Mouse (Mus musculus): Measurements from ENCODE around the gene Wfdc15b. TPM values are rescaled to one million over a fixed set of nuclear protein-coding genes. Genes with fewer than 3 reads are reported as not detected.

The Wfdc15b gene
- total RNA-seq, 2 experiments from 2014 or later = not detected

DNA sequence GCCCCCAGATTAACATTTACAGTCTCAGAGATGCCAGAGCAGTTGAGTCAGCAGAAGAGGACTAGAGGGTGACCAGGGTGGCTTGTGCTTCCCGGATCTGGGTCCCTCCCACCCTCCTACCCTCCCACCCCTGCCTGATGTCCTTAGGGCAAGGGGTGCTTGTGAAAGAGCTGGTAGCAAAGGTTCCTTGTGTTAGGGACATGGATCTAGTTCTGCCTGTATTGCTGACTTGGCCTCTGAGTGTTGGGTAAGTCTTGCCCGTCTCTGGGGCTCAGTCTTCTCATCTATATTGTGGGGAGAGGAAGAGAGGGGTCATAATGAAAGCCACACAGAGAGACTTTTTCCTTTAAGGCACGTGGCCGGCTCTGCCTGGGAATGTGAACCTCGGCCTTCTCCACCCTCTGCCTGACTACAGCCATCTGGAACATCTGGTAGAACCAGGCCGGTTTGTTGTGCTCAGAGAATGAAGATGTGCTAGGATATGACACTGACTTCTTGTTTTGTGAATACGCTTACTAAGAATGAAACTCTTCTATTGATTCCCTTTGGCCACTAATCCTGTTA is 38.7 kb downstream of the Wfdc15b start, which contains the start of gene Wfdc5:
Gene Wfdc5, minus strand, starts transcription at position 51 of the 564 bp plus-strand sequence.
- no peak for ATAC-seq (replicated peaks; ENCODE audit: low FRiP score, low TSS enrichment, poor library complexity, severe bottlenecking)

DNA sequence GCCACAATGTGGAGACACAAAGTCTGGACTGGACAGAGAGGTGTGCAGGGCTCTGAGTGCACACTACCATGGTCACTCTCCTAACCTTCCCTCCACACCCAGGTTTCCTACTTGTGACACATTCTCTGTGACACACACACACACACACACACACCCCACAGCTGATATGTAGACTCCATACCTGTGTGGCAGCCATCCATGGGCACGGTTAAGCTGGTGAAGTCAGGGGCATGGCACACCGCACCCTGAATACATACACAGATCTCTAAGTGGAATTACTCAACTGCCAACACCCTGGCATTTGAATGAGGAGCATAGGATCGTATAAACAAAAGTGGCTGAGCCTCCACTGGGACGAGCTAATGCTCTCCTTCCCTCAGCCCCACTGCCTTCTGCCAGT is 40.7 kb downstream of the Wfdc15b start:
- ATAC-seq (replicated peaks; ENCODE audit: low FRiP score, low TSS enrichment, poor library complexity, severe bottlenecking) = no peak

DNA sequence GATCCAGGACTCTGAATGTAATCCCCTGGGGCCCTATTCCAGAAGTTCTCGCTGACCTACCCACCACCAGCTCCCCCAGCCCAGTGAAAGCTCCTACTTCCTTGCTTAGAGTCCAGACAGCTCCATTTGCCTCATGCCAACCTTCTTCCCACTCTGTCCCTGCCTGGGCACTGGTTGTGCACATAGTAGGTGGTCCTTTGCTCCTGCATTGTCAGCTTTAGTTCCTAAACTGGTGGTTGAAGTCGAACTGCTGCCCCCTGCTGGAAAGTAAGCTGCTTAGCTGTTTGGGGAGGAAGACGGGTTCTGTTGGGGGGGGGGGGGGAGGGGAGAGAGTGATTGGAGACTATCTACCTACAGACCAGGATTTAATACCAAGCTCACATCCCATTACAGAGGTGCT is 41.3 kb downstream of the Wfdc15b start:
- no peak for ATAC-seq (replicated peaks; ENCODE audit: low FRiP score, low TSS enrichment, poor library complexity, severe bottlenecking)

DNA sequence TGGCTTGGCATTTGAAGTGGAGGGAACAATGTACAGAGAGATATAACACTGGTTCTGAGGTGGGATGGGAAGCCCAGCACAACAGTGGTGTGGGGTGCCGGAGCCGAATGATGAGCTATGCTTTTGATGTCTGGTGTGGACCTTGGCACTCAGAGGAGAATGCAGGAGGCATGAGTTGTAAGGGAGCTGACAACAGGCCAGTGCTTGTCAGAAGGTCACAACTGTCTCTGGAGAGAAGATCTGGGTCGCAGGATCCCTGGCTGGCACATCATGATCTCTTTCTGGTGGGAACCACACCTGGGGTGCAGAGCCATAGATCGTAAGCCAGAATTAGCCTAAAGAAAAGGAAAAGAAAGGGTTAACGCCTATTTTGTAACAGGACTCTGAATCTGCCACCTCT is 43.6 kb downstream of the Wfdc15b start:
- no peak for ATAC-seq (replicated peaks; ENCODE audit: low FRiP score, low TSS enrichment, poor library complexity, severe bottlenecking)

DNA sequence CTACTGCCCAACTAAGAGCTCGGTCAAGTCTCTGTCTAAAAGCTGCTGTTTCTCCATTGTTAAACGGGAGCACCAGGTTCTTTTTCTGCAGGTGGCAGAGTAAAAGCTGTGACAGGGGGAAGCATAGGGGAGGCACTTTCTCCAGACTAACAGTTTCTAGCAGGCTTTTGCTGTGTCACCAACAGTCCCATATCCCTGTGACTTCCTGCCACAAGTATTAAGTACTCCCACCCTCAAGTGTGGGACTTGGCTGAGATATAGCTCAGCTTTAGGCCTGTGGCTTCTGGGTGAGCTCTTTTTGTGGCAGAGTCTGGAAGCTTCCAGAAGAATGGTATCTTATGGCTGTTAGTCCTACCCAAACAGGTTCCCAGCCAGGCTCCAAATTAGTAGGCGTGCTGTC is 45.6 kb downstream of the Wfdc15b start:
- no peak for ATAC-seq (replicated peaks; ENCODE audit: low FRiP score, low TSS enrichment, poor library complexity, severe bottlenecking)

DNA sequence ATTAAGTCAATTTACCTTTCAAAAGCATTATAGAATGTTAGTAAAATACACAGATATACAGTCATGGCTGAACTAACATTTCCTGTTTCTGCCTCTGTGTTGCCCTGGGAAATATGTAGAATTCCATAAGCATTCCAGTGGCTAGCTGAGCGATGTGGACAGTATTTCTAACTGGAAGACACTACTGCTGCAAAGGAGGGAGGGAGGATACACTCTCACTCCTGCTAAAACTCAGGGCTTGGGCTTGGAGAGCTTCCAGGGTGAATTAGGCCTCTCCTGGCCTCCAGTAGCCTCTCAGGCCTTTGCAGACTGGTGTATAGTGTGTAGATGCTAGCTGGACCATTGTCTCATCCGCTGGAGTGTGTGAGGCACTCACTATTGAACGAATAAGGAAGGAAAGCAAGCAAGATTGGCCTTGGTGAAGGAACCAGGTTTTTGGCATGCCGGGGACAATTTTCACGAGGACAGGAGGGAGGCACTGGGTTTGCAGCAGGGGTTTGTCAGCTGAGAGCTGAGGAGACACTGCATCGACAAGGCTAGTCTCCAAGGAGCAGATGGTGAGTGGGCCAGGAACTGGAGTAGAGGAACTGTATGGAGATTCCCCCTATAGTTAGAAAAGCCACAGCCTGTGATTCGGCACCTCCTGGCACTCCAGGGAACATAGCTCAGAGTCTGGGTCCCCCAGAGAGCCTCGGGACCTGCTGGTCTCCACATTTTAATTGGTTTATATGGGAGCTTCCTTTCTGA is 46.6 kb downstream of the Wfdc15b start:
- no peak for ATAC-seq (replicated peaks; ENCODE audit: low FRiP score, low TSS enrichment, poor library complexity, severe bottlenecking)

DNA sequence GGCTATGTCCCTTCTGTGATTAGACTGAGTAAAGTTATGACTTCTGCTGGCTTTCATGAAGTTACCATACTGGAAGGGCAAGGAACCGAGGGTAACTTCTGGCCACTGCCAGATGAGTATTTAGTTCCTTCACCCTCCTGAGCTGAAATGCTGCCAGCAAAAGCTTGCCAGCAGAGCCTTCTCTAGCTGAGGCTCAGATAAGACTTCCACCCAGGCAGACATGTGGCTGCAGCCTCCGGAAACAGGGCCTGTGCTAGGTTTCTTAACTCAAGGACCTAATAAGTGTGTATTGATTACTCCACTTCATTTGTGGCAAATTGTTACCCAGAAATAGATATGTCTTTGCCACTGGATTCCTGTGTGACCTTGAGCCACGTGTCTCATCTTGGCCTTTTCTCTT is 48.1 kb downstream of the Wfdc15b start:
- peak; percentile 68 for ATAC-seq (replicated peaks; ENCODE audit: low FRiP score, low TSS enrichment, poor library complexity, severe bottlenecking)

DNA sequence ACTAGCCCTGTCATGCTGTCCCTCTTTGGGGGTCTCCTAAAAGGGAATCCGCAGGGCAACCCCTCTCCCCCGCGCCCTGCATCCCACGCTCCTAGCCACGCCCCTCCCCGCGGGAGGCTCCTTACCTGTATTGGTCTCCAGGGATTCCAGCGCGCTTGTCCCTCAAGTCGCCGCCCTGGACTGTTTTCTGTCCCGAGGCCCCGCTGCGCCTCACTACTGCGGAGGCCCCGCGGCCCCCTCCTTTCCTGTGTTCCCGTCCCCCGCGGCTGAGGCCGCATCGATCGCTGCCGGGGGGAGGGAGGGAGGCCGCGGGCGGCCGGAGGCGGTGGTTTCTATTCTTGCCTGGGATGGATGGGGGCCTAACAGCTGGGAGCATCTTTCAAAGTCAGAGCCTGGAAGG is 50.6 kb downstream of the Wfdc15b start, which contains the start of gene Kcns1:
Gene Kcns1, minus strand, starts transcription at position 212 of the 400 bp plus-strand sequence.
- no peak for ATAC-seq (replicated peaks; ENCODE audit: low FRiP score, low TSS enrichment, poor library complexity, severe bottlenecking)

DNA sequence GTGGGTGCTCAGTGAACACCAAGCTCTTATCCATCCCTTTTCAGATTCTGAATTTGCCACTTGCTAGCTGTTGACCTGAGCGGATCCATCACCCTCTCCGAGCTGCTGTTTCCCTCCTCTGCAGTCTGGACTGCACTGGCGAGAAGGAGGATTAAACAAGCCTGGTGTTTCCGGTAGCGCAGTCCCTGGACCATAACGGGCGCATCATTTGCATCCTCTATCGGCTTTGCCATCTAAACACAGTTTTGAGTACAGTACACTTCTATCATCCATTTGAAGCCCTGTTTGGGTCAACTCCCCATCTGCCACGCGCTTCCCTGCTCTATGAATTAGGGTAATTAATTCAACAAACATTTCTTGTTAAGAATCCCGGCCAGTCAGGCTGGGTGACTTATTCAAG is 51.1 kb downstream of the Wfdc15b start:
- ATAC-seq (replicated peaks; ENCODE audit: low FRiP score, low TSS enrichment, poor library complexity, severe bottlenecking) = no peak

DNA sequence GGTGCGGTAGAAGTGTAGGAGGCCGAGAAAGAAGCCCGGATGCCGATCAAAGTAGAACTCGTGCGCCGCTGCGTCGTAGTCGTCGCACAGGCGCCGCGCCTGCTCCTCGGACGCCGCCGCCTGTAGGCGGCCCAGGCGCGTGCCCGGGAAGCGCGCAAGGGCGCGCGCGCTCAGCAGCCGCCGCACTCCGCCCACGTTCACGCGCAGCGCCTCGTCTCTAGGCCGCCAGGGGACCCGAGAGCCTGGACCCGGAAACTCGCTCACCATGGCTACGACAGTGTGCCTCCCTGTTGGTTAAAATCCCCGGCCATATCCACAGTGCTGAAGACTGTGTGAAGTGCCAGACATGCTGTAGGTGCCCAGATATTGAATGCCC is 52.9 kb downstream of the Wfdc15b start:
- ATAC-seq (replicated peaks; ENCODE audit: low FRiP score, low TSS enrichment, poor library complexity, severe bottlenecking) = peak; percentile 34; the same call in 1 of the 2 replicates

DNA sequence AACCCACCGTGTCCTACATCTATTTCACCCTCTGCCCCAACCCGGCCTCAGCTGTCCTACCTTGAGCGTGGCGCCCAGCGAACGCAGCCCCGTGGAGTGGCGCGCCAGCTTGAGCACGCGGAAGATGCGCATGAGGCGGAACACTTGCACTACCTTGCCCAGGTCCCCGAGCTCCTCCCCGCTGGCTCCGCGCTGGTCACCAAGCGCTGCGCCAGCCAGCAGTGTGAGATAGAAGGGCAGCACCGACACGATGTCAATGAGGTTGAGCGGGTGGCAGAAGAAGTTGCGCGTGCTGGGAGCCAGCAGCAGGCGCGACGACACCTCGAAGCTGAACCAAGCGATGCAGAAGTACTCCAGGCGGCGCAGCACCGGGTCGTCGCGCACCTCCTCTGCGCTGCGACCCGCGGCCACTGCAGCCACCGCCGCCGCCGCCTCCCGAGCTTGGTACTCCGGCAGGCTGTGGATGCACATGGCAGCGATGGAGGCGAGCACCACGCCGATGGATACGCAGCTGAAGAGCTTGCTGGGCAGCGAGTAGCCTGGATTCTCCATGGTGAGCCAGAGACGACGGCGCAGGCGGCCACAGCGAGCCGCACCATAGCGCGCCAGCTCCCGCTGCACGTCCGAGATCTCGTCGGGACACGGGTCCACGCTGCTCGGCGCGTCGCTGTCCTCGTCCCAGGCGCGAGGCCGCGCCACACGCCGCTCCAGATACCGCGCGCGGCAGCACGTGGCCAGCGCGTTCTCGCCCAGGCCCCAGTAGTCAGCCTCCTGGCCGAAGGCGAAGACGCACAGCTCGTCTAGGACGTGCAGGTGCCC is 53.5 kb downstream of the Wfdc15b start:
- ATAC-seq (replicated peaks; ENCODE audit: low FRiP score, low TSS enrichment, poor library complexity, severe bottlenecking) = 0 out of 2 replicates have a peak, but pooled peaks have one; percentile 16

DNA sequence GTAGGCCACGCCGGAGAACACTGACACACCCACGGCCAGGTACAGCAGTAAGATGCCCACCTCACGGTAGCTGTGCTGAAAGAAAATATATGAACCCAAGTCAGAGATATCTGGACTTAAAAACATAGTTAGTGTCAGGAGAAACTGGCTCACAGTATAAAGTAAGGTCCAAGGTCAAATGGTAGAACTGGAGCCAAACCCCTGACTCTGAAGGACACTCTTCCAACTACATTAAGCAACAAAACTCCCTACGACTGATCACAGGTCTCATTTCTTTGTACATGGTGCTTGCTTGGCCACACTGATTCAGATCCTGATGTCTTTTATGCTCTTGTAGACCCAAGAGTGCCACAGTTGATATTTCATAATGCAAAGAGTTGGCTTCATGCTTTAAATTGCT is 56.5 kb downstream of the Wfdc15b start:
- ATAC-seq (replicated peaks; ENCODE audit: low FRiP score, low TSS enrichment, poor library complexity, severe bottlenecking) = no peak

Other genes with a start within 250 kb of the Wfdc15b start
- 111 and 112 TPM in 2 replicates for gene Ywhab, start 226.7 kb downstream of the Wfdc15b start, total RNA-seq (2014; fragmentation: Nextera tagmentation)
- gene Ywhab, start 226.7 kb downstream of the Wfdc15b start, total RNA-seq (2017) = 54.1 and 60.2 TPM in 2 replicates
- gene Pabpc1l, start 196.2 kb downstream of the Wfdc15b start, total RNA-seq (2014; fragmentation: Nextera tagmentation) = 1.5 TPM in 1 of 2 replicates, not detected in the other
- not detected in 2 replicates for gene Pabpc1l, start 196.2 kb downstream of the Wfdc15b start, total RNA-seq (2017)
- gene Stk4, start 151.3 kb downstream of the Wfdc15b start, total RNA-seq (2014; fragmentation: Nextera tagmentation) = 72.5 and 74.3 TPM in 2 replicates
- gene Stk4, start 151.3 kb downstream of the Wfdc15b start, total RNA-seq (2017) = 76.5 and 137 TPM in 2 replicates
- 40.8 and 48.4 TPM in 2 replicates for gene Tomm34, start 150.5 kb downstream of the Wfdc15b start, total RNA-seq (2014; fragmentation: Nextera tagmentation)
- gene Tomm34, start 150.5 kb downstream of the Wfdc15b start, total RNA-seq (2017) = 33.5 and 38.5 TPM in 2 replicates
- 0.26 and 0.40 TPM in 2 replicates for gene Kcns1, start 50.5 kb downstream of the Wfdc15b start, total RNA-seq (2014; fragmentation: Nextera tagmentation)
- 0.88 and 2.2 TPM in 2 replicates for gene Kcns1, start 50.5 kb downstream of the Wfdc15b start, total RNA-seq (2017)
- not detected in 2 replicates for gene Wfdc5, start 38.9 kb downstream of the Wfdc15b start, total RNA-seq (2014; fragmentation: Nextera tagmentation)
- gene Wfdc5, start 38.9 kb downstream of the Wfdc15b start, total RNA-seq (2017) = not detected in 2 replicates
- not detected in 2 replicates for gene Wfdc12, start 31.1 kb downstream of the Wfdc15b start, total RNA-seq (2014; fragmentation: Nextera tagmentation)
- gene Wfdc12, start 31.1 kb downstream of the Wfdc15b start, total RNA-seq (2017) = not detected in 2 replicates
- gene Wfdc15a, start 21.5 kb downstream of the Wfdc15b start, total RNA-seq (2014; fragmentation: Nextera tagmentation) = not detected in 2 replicates
- not detected in 2 replicates for gene Wfdc15a, start 21.5 kb downstream of the Wfdc15b start, total RNA-seq (2017)
- not detected in 2 replicates for gene Svs2, start 16.8 kb upstream of the Wfdc15b start, total RNA-seq (2014; fragmentation: Nextera tagmentation)
- gene Svs2, start 16.8 kb upstream of the Wfdc15b start, total RNA-seq (2017) = not detected in 2 replicates
- not detected in 2 replicates for gene Svs3b, start 35.0 kb upstream of the Wfdc15b start, total RNA-seq (2014; fragmentation: Nextera tagmentation)
- gene Svs3b, start 35.0 kb upstream of the Wfdc15b start, total RNA-seq (2017) = not detected in 2 replicates
- gene Svs4, start 56.8 kb upstream of the Wfdc15b start, total RNA-seq (2014; fragmentation: Nextera tagmentation) = not detected in 2 replicates
- not detected in 2 replicates for gene Svs4, start 56.8 kb upstream of the Wfdc15b start, total RNA-seq (2017)
- not detected in 2 replicates for gene Svs3a, start 67.6 kb upstream of the Wfdc15b start, total RNA-seq (2014; fragmentation: Nextera tagmentation)
- gene Svs3a, start 67.6 kb upstream of the Wfdc15b start, total RNA-seq (2017) = not detected in 2 replicates
- not detected in 2 replicates for gene Svs6, start 95.1 kb upstream of the Wfdc15b start, total RNA-seq (2014; fragmentation: Nextera tagmentation)
- not detected in 2 replicates for gene Svs6, start 95.1 kb upstream of the Wfdc15b start, total RNA-seq (2017)
- gene Svs5, start 111.1 kb upstream of the Wfdc15b start, total RNA-seq (2014; fragmentation: Nextera tagmentation) = not detected in 2 replicates
- not detected in 2 replicates for gene Svs5, start 111.1 kb upstream of the Wfdc15b start, total RNA-seq (2017)
- gene Slpi, start 167.4 kb upstream of the Wfdc15b start, total RNA-seq (2014; fragmentation: Nextera tagmentation) = not detected in 2 replicates
- not detected in 2 replicates for gene Slpi, start 167.4 kb upstream of the Wfdc15b start, total RNA-seq (2017)
- gene Rbpjl, start 181.5 kb upstream of the Wfdc15b start, total RNA-seq (2014; fragmentation: Nextera tagmentation) = not detected in 2 replicates
- gene Rbpjl, start 181.5 kb upstream of the Wfdc15b start, total RNA-seq (2017) = not detected in 2 replicates
- gene Matn4, start 183.5 kb upstream of the Wfdc15b start, total RNA-seq (2014; fragmentation: Nextera tagmentation) = not detected in 2 replicates
- gene Matn4, start 183.5 kb upstream of the Wfdc15b start, total RNA-seq (2017) = 0.09 TPM in 1 of 2 replicates, not detected in the other
- gene Sdc4, start 222.2 kb upstream of the Wfdc15b start, total RNA-seq (2014; fragmentation: Nextera tagmentation) = 1.0 and 5.3 TPM in 2 replicates
- 0.23 and 1.3 TPM in 2 replicates for gene Sdc4, start 222.2 kb upstream of the Wfdc15b start, total RNA-seq (2017)
- gene Sys1, start 235.3 kb upstream of the Wfdc15b start, total RNA-seq (2014; fragmentation: Nextera tagmentation) = 25.7 and 26.7 TPM in 2 replicates
- gene Sys1, start 235.3 kb upstream of the Wfdc15b start, total RNA-seq (2017) = 10.9 and 16.0 TPM in 2 replicates
- not detected in 2 replicates for gene Gm20458, start 239.3 kb upstream of the Wfdc15b start, total RNA-seq (2014; fragmentation: Nextera tagmentation)
- not detected in 2 replicates for gene Gm20458, start 239.3 kb upstream of the Wfdc15b start, total RNA-seq (2017)

All from megakaryocyte-erythroid progenitor cell, adult 5-6 weeks (primary cell).